Mouse (Mus musculus) intestine, embryonic 14.5 days (tissue): Measurements from ENCODE around the gene Ptges3. TPM values are rescaled to one million over a fixed set of nuclear protein-coding genes. Genes with fewer than 3 reads are reported as not detected.

Source experiments
- ATAC-seq: fragments of 200-750 bp; cut with Nextera tagmentation; replicated peaks from 2 replicates; pipeline ENCODE4 v1.8.0; 2017; ENCODE audit warnings: low read depth, moderate number of reproducible peaks, moderate TSS enrichment, moderate library complexity; ENCODE audit not compliant: low FRiP score, low TSS enrichment
- DNase-seq: peaks from one replicate; pipeline ENCODE4 v3.0.0-alpha.2; 2018; ENCODE audit warnings: low spot score
- H3K27ac ChIP-seq: fragments of 300-500 bp; sonication (generic); 2 replicates; pipeline ENCODE4 v1.5.1; 2014; ENCODE audit warnings: low read depth, mild to moderate bottlenecking, control low read depth
- H3K27me3 ChIP-seq: fragments of 300-500 bp; sonication (generic); replicated peaks from 2 replicates; pipeline ENCODE4 v1.6.1; 2014; ENCODE audit warnings: low read length, control low read depth; ENCODE audit not compliant: control insufficient read depth, insufficient read depth
- H3K36me3 ChIP-seq: fragments of 300-500 bp; sonication (generic); 2 replicates; pipeline ENCODE4 v1.6.1; 2014; ENCODE audit warnings: low read length, control low read depth; ENCODE audit not compliant: control insufficient read depth, insufficient read depth
- H3K4me1 ChIP-seq: fragments of 300-500 bp; sonication (generic); replicated peaks from 2 replicates; pipeline ENCODE4 v1.6.1; 2014; ENCODE audit warnings: low read length, control low read depth, mixed read lengths; ENCODE audit not compliant: control insufficient read depth, insufficient read depth
- H3K4me2 ChIP-seq: fragments of 300-500 bp; sonication (generic); 2 replicates; pipeline ENCODE4 v1.6.1; 2014; ENCODE audit warnings: low read length
- H3K4me3 ChIP-seq: fragments of 300-500 bp; sonication (generic); 2 replicates; pipeline ENCODE4 v1.5.1; 2014; ENCODE audit warnings: low read depth, low read length, control low read depth, mixed read lengths
- H3K9ac ChIP-seq: fragments of 300-500 bp; sonication (generic); 2 replicates; pipeline ENCODE4 v1.6.1; 2014; ENCODE audit warnings: mild to moderate bottlenecking, low read length
- H3K9me3 ChIP-seq: fragments of 300-500 bp; sonication (generic); 2 replicates; pipeline ENCODE4 v1.6.1; 2016; ENCODE audit warnings: low read length, control low read depth; ENCODE audit not compliant: control insufficient read depth
- WGBS: fragments of 180-500 bp; shearing (Covaris S2); extraction: QIAGEN DNeasy Blood & Tissue Kit; methylation state at CpG from one replicate; pipeline ENCODE4 v1.1.7; 2014; 5-methylcytosine and 5-hydroxymethylcytosine counted together
- polyA plus RNA-seq: library from polyadenylated mRNA; unstranded; fragments of >200 nt; fragmentation: Nextera tagmentation; extraction: Ambion mirVana; gene quantifications from 2 replicates; pipeline ENCODE4 v1.2.1, GENCODE M21; 2014

Ptges3 gene
- polyA plus RNA-seq, 1 experiment from 2014 or later, result 489 TPM

DNA sequence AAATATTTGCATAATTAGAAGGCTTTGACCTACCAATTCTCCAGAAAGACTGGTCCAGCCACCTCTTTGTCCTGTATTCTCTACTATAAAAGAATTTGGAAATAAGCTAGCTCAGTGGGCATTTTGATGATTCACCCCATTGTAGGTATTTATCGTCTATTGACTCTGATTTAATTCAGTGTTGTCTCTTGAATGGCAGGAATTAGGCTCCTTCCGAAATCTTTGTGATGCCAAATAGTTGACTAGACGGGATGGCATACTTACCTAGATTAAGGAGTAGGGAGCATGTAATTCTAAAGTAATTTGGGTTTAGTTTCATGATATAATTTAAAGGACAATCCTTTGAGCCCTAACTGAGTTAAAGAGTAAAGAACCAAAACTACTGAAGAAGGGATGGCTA is 20.8 kb upstream of the Ptges3 start:
- peaks cover 27% of the 10 kb centered on the region for H3K4me1 ChIP-seq
- H3K9ac ChIP-seq, result no peak overlapping the region
- H3K9me3 ChIP-seq, result no peaks in the 10 kb centered on the region
- 73% methylated on average over 3 of the region's 3 CpGs for WGBS
- H3K27me3 ChIP-seq, result no peaks in the 10 kb centered on the region
- no peak overlapping the region; the same call in 1 of the 2 replicates for H3K4me3 ChIP-seq
- H3K4me2 ChIP-seq, result peak overlapping the region; percentile 81
- peaks cover 55% of the 10 kb centered on the region for H3K36me3 ChIP-seq
- DNase-seq (no peak), ATAC-seq (no peak)
- no peak overlapping the region for H3K27ac ChIP-seq

DNA sequence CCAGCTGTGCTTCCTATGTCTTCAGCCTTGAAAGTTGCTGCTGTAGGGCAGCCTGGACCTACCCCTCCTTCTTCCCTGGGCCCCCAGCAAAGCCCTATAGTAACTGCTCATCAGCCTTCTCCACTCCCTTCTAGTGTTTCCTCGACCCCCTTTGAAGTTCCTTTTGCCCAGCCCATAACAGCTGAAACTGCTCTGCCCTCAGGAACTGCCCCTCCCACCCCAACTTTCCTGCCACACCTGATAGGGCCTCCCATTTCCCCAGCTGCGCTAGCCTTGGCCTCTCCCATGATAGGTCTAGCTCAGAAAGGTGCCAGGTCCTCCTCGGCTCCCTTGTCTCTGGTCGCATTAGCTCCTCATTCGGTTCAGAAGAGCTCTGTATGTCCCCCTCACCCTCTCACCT is 19.6 kb upstream of the Ptges3 start:
- ATAC-seq (no peak), DNase-seq (no peak)
- Histone ChIP-seq H3K27me3 (no peaks in the 10 kb centered on the region), H3K4me1 (peaks cover 29% of the 10 kb centered on the region), H3K9me3 (no peaks in the 10 kb centered on the region), H3K9ac (no peak overlapping the region), H3K36me3 (peaks cover 67% of the 10 kb centered on the region), H3K4me3 (no peak overlapping the region), H3K4me2 (no peak overlapping the region), H3K27ac (no peak overlapping the region)
- 49% methylated on average over 5 of the region's 5 CpGs for WGBS

- H3K4me3 ChIP-seq, result no peak overlapping the region
- no peaks in the 10 kb centered on the region for H3K9me3 ChIP-seq
- peaks cover 74% of the 10 kb centered on the region for H3K36me3 ChIP-seq
- no peak overlapping the region for H3K27ac ChIP-seq
- H3K4me2 ChIP-seq, result no peak overlapping the region
- peaks cover 29% of the 10 kb centered on the region for H3K4me1 ChIP-seq
- ATAC-seq (no peak), DNase-seq (no peak)
- 73% methylated on average over 3 of the region's 3 CpGs for WGBS
- no peak overlapping the region; the same call in 1 of the 2 replicates for H3K9ac ChIP-seq
- no peaks in the 10 kb centered on the region for H3K27me3 ChIP-seq
Observed at GRCm38 (mm10) chr10:128039858-128040257, 18.9 kb upstream of the Ptges3 start.

DNA sequence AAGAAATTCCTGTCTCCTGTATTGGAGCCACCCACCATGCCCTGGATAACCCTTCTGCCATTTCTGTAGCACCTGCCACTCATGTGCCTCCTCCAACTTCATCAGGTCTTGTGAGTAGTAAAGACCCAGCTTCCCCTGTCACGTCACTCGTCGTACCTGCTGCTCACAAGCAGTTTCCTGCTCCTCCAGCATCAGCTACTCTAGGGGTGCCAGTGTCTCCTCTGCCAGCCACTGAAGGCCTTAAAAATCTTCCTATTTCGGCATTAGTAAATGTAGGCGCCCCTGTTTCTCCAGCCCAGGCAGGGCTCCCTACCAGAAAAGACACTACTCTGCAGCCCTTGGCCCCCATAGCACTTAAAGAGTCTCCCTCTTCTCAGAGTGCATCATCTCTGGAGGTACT is 18.5 kb upstream of the Ptges3 start:
- H3K36me3 ChIP-seq, result peaks cover 78% of the 10 kb centered on the region

DNA sequence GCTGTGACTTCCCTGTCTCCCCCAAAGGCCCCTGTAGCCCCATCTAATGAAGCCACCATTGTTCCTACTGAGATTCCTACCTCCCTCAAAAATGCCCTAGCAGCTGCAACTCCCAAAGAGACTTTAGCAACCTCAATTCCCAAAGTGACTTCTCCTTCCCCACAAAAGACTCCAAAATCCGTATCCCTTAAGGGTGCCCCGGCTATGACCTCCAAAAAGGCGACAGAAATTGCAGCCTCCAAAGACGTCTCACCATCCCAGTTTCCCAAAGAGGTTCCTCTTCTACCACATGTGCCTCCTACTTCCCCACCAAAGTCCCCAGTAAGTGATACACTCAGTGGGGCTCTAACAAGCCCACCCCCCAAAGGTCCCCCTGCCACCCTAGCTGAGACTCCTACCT is 17.1 kb upstream of the Ptges3 start:
- Histone ChIP-seq H3K4me1 (peaks cover 29% of the 10 kb centered on the region), H3K4me2 (no peak overlapping the region), H3K36me3 (peaks cover 91% of the 10 kb centered on the region), H3K9ac (no peak overlapping the region), H3K9me3 (no peaks in the 10 kb centered on the region), H3K27me3 (no peaks in the 10 kb centered on the region), H3K4me3 (no peak overlapping the region), H3K27ac (no peak overlapping the region)
- ATAC-seq (no peak), DNase-seq (no peak)
- 78% methylated on average over 4 of the region's 4 CpGs for WGBS

More for the DNA sequence above, 18.5 kb upstream of the Ptges3 start:
- DNase-seq (no peak), ATAC-seq (no peak)
- Histone ChIP-seq H3K27ac (no peak overlapping the region), H3K9me3 (no peaks in the 10 kb centered on the region), H3K4me1 (peaks cover 29% of the 10 kb centered on the region), H3K27me3 (no peaks in the 10 kb centered on the region), H3K4me3 (no peak overlapping the region), H3K4me2 (no peak overlapping the region), H3K9ac (no peak overlapping the region)
- WGBS, result 91% methylated on average over 5 of the region's 5 CpGs

- WGBS, result 88% methylated on average over 3 of the region's 3 CpGs
- no peak overlapping the region for H3K27ac ChIP-seq
- H3K9ac ChIP-seq, result no peak overlapping the region
- peaks cover 23% of the 10 kb centered on the region for H3K4me1 ChIP-seq
- H3K4me2 ChIP-seq, result no peak overlapping the region
- no peak overlapping the region for H3K4me3 ChIP-seq
- ATAC-seq (no peak), DNase-seq (no peak)
- no peaks in the 10 kb centered on the region for H3K27me3 ChIP-seq
- no peaks in the 10 kb centered on the region for H3K9me3 ChIP-seq
- peaks cover 93% of the 10 kb centered on the region for H3K36me3 ChIP-seq
Observed at GRCm38 (mm10) chr10:128042466-128042865, 16.3 kb upstream of the Ptges3 start.

GRCm38 (mm10) chr10:128043041-128043835 is 15.5 kb upstream of the Ptges3 start:
- peaks cover 94% of the 10 kb centered on the region for H3K36me3 ChIP-seq
- no peak overlapping the region for H3K27ac ChIP-seq
- no peak overlapping the region for H3K9ac ChIP-seq

GRCm38 (mm10) chr10:128048157-128048556 is 10.6 kb upstream of the Ptges3 start:
- no peak overlapping the region for H3K4me2 ChIP-seq
- no peaks in the 10 kb centered on the region for H3K4me1 ChIP-seq
- DNase-seq (no peak), ATAC-seq (no peak)
- H3K27ac ChIP-seq, result no peak overlapping the region
- no peak overlapping the region for H3K9ac ChIP-seq
- 95% methylated on average over 8 of the region's 8 CpGs for WGBS
- H3K27me3 ChIP-seq, result no peaks in the 10 kb centered on the region
- H3K36me3 ChIP-seq, result peaks cover 80% of the 10 kb centered on the region
- no peaks in the 10 kb centered on the region for H3K9me3 ChIP-seq
- no peak overlapping the region for H3K4me3 ChIP-seq

More at GRCm38 (mm10) chr10:128043041-128043835, 15.5 kb upstream of the Ptges3 start:
- Histone ChIP-seq H3K9me3 (no peaks in the 10 kb centered on the region), H3K4me3 (no peak overlapping the region), H3K27me3 (no peaks in the 10 kb centered on the region), H3K4me2 (no peak overlapping the region), H3K4me1 (peaks cover 17% of the 10 kb centered on the region)
- DNase-seq, result no peak
- ATAC-seq, result no peak
- 60% methylated on average over 3 of the region's 3 CpGs for whole genome bisulfite sequencing

- Histone ChIP-seq H3K36me3 (peaks cover 65% of the 10 kb centered on the region), H3K4me2 (no peak overlapping the region), H3K4me1 (no peaks in the 10 kb centered on the region), H3K9ac (no peak overlapping the region), H3K9me3 (no peaks in the 10 kb centered on the region), H3K4me3 (no peak overlapping the region), H3K27me3 (no peaks in the 10 kb centered on the region), H3K27ac (no peak overlapping the region)
- ATAC-seq (0 out of 2 replicates have a peak, but pooled peaks have one; percentile 14), DNase-seq (no peak)
- 97% methylated on average over 2 of the region's 2 CpGs for WGBS
Observed at GRCm38 (mm10) chr10:128049741-128050140, 9.0 kb upstream of the Ptges3 start.
